Mouse (Mus musculus) liver, embryonic 14.5 days (tissue): ENCODE data around the gene Tnrc6a.

ENCODE experiments used
- CTCF ChIP-seq: IDR thresholded peaks from 2 replicates; pipeline ENCODE4 v1.5.1; 2016; ENCODE audit warnings: antibody characterized with exemption, low read depth, control low read depth
- EP300 ChIP-seq: IDR thresholded peaks from 2 replicates; pipeline ENCODE4 v1.6.1; 2016; ENCODE audit warnings: antibody characterized with exemption, low read depth

DNA sequence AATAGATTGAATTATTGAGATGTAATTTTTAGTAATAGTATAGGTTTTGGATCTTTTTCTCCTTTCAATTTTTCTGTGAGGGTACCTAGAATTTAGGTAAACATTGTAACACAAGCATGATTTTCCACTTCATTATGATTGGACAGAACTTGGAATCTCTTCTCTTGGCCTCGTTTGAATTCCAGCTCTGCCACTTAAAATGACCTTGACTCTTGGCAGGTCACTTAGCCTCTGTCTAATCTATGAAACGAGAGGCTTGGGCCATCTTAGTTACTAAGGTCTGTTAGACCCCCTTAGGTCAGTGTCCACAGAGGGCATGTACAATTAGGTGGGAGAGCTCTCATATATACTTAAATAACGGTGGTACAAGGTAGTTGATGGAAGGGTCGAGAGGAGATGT, 2.4 kb downstream of the Tnrc6a start:
- TF ChIP-seq CTCF (no peak), EP300 (no peak)
